Mouse (Mus musculus): ENCODE measurements around the gene Tnfrsf22. TPM values are rescaled to one million over a fixed set of nuclear protein-coding genes. Genes with fewer than 3 reads are reported as not detected.

The Tnfrsf22 gene
- 1 to 10 TPM; 2.5 to 3.2 TPM for total RNA-seq (2023)

DNA sequence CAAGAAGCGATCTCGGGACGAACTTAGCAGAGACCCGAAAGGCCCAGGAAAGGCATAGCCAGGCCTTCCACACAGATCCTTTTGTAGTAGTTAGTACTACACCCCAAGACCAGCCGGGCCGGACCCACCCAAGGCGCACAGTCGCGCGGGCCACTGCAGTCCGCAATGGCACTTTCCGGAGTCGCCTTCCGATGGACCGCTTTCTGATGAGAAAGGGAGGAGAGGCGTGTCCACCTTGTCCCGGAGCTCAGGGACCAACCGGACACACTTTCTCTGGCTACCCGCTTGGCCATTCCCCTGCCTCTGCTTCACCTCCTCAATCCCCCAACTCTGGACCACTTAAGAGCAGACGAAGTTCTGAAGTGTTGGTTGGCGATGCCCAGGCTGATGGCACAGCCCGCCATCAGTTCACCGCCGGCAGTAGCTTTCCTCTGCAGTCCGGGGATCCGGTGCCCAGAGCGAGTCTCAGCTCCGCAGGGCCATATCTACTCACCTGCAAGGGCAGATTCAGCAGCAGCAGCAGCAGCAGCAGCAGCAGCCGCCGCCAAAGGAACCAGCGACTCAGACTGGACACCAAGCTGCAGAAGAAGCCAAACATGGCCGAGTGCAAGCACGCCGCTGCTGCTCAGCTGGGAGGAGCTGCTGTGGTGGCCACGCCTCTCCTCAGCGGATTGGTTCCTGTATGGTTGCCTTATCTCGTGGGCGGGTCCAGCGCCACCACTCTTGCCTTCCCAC, at the start of gene Tnfrsf22:
Gene Tnfrsf22 (minus strand): TSS at position 628 of the 735 bp plus-strand sequence.

DNA sequence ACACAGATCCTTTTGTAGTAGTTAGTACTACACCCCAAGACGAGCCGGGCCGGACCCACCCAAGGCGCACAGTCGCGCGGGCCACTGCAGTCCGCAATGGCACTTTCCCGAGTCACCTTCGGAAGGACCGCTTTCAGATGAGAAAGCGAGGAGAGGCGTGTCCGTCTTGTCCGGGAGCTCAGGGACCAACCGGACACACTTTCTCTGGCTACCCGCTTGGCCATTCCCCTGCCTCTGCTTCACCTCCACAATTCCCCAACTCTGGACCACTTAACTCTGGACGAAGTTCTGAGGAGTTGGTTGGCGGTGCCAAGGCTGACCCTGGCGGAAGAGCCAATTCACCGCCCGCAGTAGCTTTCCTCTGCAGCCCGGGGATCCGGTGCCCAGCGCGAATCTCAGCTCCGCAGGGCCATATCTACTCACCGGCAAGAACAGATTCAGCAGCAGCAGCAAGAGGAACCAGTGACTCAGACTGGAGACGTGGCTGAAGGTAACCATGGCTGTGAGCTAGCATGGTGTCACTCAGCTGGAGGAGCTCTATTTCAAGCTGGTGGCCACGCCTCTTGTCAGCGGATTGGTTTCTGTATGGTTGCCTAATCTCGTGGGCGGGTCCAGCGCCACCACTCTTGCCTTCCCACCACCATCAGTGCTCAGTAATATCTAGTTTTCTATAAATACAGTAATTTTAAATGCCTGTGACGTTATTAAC, 36.1 kb upstream of the Tnfrsf22 start, which contains the start of gene Tnfrsf23:
Gene Tnfrsf23 (minus strand): TSS at position 514 of the 709 bp plus-strand sequence.

DNA sequence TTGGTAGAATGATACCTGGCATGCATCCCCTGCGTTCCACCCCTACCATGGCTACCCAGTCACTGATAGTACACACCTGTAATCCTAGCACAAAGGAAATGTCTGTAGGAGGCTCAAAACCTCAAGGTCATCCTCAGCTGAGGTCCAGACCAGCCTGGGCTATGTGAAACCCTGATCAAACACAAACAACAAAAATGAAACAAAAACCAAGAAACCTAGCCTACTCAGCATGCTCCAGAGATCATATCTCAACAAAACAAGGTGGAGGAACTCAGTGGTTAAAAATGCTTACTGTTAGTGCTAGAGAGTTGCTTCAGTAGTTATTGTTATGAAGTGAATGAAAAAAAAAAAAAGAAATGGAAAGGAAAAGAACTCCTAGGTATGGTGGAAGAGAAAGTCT, 20.9 kb downstream of the Tnfrsf22 start, which contains the start of gene Tnfrsf26:
Gene Tnfrsf26 (minus strand): TSS at position 183 of the 400 bp plus-strand sequence.

DNA sequence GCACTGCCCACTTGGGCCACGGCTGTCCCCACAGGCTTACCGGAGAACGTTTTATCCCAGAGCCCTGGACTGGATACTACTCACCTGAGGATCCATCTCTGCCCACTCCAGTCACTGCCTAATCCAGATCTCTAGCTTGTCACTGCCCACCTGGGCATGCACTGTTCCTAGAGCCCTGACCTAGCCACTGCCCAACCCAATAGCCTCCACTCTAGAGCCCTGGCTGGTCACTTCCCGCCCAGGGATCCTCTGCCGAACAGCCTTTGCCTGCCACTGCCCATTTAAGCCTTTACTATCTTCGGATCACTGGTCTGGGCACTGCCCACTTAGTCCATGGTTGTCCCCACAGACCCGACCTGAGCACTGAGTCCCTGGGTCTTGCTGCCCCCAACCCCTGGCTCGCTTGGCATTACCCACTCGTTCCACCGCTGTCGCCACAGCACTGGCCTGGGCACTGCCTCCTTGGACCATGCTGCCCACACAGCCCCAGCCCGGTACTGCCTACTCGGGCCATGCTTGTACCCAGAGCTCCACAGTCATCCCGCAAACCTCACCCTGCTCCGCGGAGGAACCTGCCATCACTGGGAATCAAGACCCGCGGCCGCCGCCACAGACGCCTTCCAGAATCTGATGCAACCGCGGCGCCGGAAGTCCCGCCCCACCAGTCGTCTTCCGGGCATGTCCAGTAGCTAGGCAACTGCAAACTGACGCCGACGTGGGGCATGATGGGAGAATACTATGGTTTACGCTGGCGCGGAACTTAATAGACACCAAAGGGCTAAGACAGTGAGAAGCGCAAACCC, 49.8 kb downstream of the Tnfrsf22 start, which contains the start of gene Cars:
Gene Cars (minus strand): TSS at position 663 of the 803 bp plus-strand sequence.

Other genes starting within 250 kb of the Tnfrsf22 start
- 1 to 10 TPM in 1 of 2 experiments, under 1 TPM in 1; 0.68 to 2.9 TPM for gene Cdkn1c, start 188.6 kb downstream of the Tnfrsf22 start, total RNA-seq (2023)
- gene Slc22a18, start 175.9 kb downstream of the Tnfrsf22 start, total RNA-seq (2023), result 1 to 10 TPM; 1.0 to 2.0 TPM
- gene Phlda2, start 146.5 kb downstream of the Tnfrsf22 start, total RNA-seq (2023), result not detected
- gene Nap1l4, start 100.6 kb downstream of the Tnfrsf22 start, total RNA-seq (2023), result 10 to 100 TPM; 94.3 to 97.5 TPM
- 10 to 100 TPM; 26.2 to 29.8 TPM for gene Cars, start 49.6 kb downstream of the Tnfrsf22 start, total RNA-seq (2023)
- gene Tnfrsf26, start 20.9 kb downstream of the Tnfrsf22 start, total RNA-seq (2023), result 1 to 10 TPM; 2.4 TPM
- 1 to 10 TPM; 3.6 TPM for gene Tnfrsf23, start 36.2 kb upstream of the Tnfrsf22 start, total RNA-seq (2023)
- 1 to 10 TPM; 1.4 to 1.7 TPM for gene Osbpl5, start 107.3 kb upstream of the Tnfrsf22 start, total RNA-seq (2023)
- gene Mrgprg, start 117.3 kb upstream of the Tnfrsf22 start, total RNA-seq (2023), result not detected
- gene Mrgpre, start 134.8 kb upstream of the Tnfrsf22 start, total RNA-seq (2023), result under 1 TPM in 1 of 2 experiments, not detected in 1; 0.13 TPM
- gene Nadsyn1, start 173.2 kb upstream of the Tnfrsf22 start, total RNA-seq (2023), result 10 to 100 TPM in 1 of 2 experiments, 1 to 10 TPM in 1; 9.8 to 12.4 TPM
- gene Dhcr7, start 173.5 kb upstream of the Tnfrsf22 start, total RNA-seq (2023), result 10 to 100 TPM; 17.3 to 17.5 TPM
- not detected for gene Gm498, start 217.2 kb upstream of the Tnfrsf22 start, total RNA-seq (2023)